Mouse (Mus musculus) ES-E14 (cell line): ENCODE results near the gene Tprkb.
"Not testable (repeated sequence)": the region's sequence is repeated elsewhere in the genome, so short reads cannot be mapped to it uniquely, and the experiment has no call there.

Experiments used
- CHD2 ChIP-seq: IDR thresholded peaks from 2 replicates; pipeline ENCODE4 v1.6.1; 2014; ENCODE audit warnings: mild to moderate bottlenecking, low read depth, low read length, inconsistent platforms
- HCFC1 ChIP-seq: IDR thresholded peaks from 2 replicates; pipeline ENCODE4 v1.6.1; 2012; ENCODE audit warnings: low read length, inconsistent platforms, borderline replicate concordance; ENCODE audit not compliant: insufficient read depth
- MAFK ChIP-seq: IDR thresholded peaks from 2 replicates; pipeline ENCODE4 v1.6.1; 2014; ENCODE audit warnings: mild to moderate bottlenecking, low read depth, low read length, inconsistent platforms; ENCODE audit not compliant: insufficient read depth
- ZC3H11A ChIP-seq: IDR thresholded peaks from 2 replicates; pipeline ENCODE4 v1.6.1; 2012; ENCODE audit warnings: low read depth, mild to moderate bottlenecking, inconsistent platforms, low read length, borderline replicate concordance
- ZNF384 ChIP-seq: IDR thresholded peaks from 2 replicates; pipeline ENCODE4 v1.6.1; 2012; ENCODE audit warnings: low read depth, low read length, inconsistent platforms

DNA sequence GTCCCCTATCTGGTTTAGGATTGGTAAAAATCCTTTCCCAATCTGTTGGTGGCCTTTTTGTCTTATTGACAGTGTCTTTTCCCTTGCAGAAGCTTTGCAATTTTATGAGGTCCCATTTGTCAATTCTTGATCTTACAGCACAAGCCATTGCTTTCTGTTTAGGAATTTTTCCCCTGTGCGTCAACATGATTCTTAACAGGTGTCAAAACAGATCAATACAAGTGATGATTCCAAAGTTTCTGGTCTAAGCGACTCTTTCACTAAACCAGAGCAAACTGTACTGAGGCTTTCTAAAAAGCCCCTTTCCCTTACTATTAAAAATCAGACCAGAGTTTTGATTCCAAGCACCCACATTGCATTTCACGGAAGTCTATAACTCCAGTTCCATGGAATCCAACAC, 6.7 kb downstream of the Tprkb start:
- not testable (repeated sequence) for TF ChIP-seq ZC3H11A, CHD2, ZNF384, HCFC1, MAFK
